Mouse (Mus musculus) ES-E14 (cell line): ENCODE results near the gene Akr1b3.

ENCODE experiments used
- CHD2 ChIP-seq: IDR thresholded peaks from 2 replicates; pipeline ENCODE4 v1.6.1; 2014; ENCODE audit warnings: mild to moderate bottlenecking, low read depth, low read length, inconsistent platforms
- HCFC1 ChIP-seq: IDR thresholded peaks from 2 replicates; pipeline ENCODE4 v1.6.1; 2012; ENCODE audit warnings: low read length, inconsistent platforms, borderline replicate concordance; ENCODE audit not compliant: insufficient read depth
- MAFK ChIP-seq: IDR thresholded peaks from 2 replicates; pipeline ENCODE4 v1.6.1; 2014; ENCODE audit warnings: mild to moderate bottlenecking, low read depth, low read length, inconsistent platforms; ENCODE audit not compliant: insufficient read depth
- ZNF384 ChIP-seq: IDR thresholded peaks from 2 replicates; pipeline ENCODE4 v1.6.1; 2012; ENCODE audit warnings: low read depth, low read length, inconsistent platforms

DNA sequence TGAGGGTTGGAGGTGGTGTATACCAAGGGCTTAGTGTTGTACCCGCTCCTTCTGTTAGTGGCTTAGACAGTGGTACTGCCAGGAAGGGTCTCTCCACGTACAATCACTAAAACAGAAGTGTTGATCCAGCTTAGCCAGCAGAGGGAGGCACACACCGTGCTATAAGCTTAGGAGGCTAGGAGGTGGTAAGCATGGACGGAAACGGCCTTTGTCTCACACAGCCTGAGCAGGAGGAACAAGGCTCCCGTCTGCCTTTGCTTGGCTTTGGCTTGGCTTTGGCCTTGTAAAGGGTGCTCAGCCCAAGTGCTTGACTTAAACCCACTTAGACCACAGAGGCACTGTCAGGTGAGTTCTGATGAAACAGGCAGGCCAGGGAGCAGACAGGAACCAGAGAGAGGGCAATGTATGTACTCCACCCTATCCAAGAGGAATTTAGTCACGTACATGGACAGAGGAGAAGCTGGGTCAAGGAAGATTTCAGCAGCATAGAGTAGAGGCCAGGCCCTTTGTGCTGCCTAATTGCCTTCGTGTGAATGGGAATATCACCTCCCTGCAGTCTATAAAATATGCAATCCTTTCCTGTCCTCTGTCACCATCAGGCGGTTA lies 24.3 kb downstream of the Akr1b3 start:
- TF ChIP-seq MAFK (no peak), HCFC1 (no peak), ZNF384 (no peak), CHD2 (no peak)
